Mouse (Mus musculus) embryonic facial prominence, embryonic 13.5 days (tissue): ENCODE data around the gene Olfr722. TPM values are rescaled to one million over a fixed set of nuclear protein-coding genes. Genes with fewer than 3 reads are reported as not detected.
"Not testable (repeated sequence)": the region's sequence is repeated elsewhere in the genome, so short reads cannot be mapped to it uniquely, and the experiment has no call there.

ENCODE experiments used
- ATAC-seq: fragments of 200-750 bp; cut with Nextera tagmentation; 2 replicates; pipeline ENCODE4 v1.8.0; 2017; ENCODE audit warnings: low read depth; ENCODE audit not compliant: insufficient number of reproducible peaks, insufficient read depth, low FRiP score, low TSS enrichment
- H3K27ac ChIP-seq: fragments of 300-500 bp; sonication (generic); 2 replicates; pipeline ENCODE4 v1.5.1; 2015; ENCODE audit warnings: moderate library complexity, mild to moderate bottlenecking, inconsistent platforms
- H3K27me3 ChIP-seq: fragments of 300-500 bp; sonication (generic); 2 replicates; pipeline ENCODE4 v1.6.1; 2015; ENCODE audit warnings: mild to moderate bottlenecking, inconsistent platforms
- H3K36me3 ChIP-seq: fragments of 300-500 bp; sonication (generic); 2 replicates; pipeline ENCODE4 v1.6.1; 2015; ENCODE audit warnings: mild to moderate bottlenecking, inconsistent platforms
- H3K4me1 ChIP-seq: fragments of 300-500 bp; sonication (generic); 2 replicates; pipeline ENCODE4 v1.6.1; 2015; ENCODE audit warnings: inconsistent platforms
- H3K4me2 ChIP-seq: fragments of 300-500 bp; sonication (generic); 2 replicates; pipeline ENCODE4 v1.6.1; 2015; ENCODE audit warnings: moderate library complexity, mild to moderate bottlenecking, inconsistent platforms
- H3K4me3 ChIP-seq: fragments of 300-500 bp; sonication (generic); 2 replicates; pipeline ENCODE4 v1.5.1; 2015; ENCODE audit warnings: mild to moderate bottlenecking, inconsistent platforms
- H3K9ac ChIP-seq: fragments of 300-500 bp; sonication (generic); 2 replicates; pipeline ENCODE4 v1.6.1; 2015; ENCODE audit warnings: mild to moderate bottlenecking, inconsistent platforms
- H3K9me3 ChIP-seq: fragments of 300-500 bp; sonication (generic); 2 replicates; pipeline ENCODE4 v1.6.1; 2016; ENCODE audit warnings: inconsistent platforms
- polyA plus RNA-seq: library from polyadenylated mRNA; unstranded; fragments of >200 nt; fragmentation: Nextera tagmentation; extraction: Ambion mirVana; gene quantifications from 2 replicates; pipeline ENCODE4 v1.2.1, GENCODE M21; 2015

Gene Olfr722
- not detected in 2 replicates for polyA plus RNA-seq

GRCm38 (mm10) chr14:49901899-49902298 is at the start of gene Olfr722:
Gene Olfr722, minus strand, starts transcription at chr14:49901999.
- ATAC-seq, result no peak
- no peaks in the 10 kb centered on the region for H3K4me1 ChIP-seq
- H3K27ac ChIP-seq, result no peak within 1 kb of the TSS
- no peaks in the 10 kb centered on the region for H3K27me3 ChIP-seq
- no peaks in the 10 kb centered on the region for H3K9me3 ChIP-seq
- no peak within 1 kb of the TSS for H3K9ac ChIP-seq
- no peak within 1 kb of the TSS for H3K4me3 ChIP-seq
- no peaks in the 10 kb centered on the region for H3K36me3 ChIP-seq
- H3K4me2 ChIP-seq, result no peak within 1 kb of the TSS

GRCm38 (mm10) chr14:49931687-49932086 is 29.9 kb upstream of the Olfr722 start, which contains the start of gene Olfr723:
Gene Olfr723, minus strand, starts transcription at chr14:49931787.
- H3K4me2 ChIP-seq, H3K9me3 ChIP-seq, H3K4me1 ChIP-seq, H3K9ac ChIP-seq, ATAC-seq, H3K36me3 ChIP-seq, H3K27ac ChIP-seq, H3K27me3 ChIP-seq, H3K4me3 ChIP-seq: not testable (repeated sequence)

DNA sequence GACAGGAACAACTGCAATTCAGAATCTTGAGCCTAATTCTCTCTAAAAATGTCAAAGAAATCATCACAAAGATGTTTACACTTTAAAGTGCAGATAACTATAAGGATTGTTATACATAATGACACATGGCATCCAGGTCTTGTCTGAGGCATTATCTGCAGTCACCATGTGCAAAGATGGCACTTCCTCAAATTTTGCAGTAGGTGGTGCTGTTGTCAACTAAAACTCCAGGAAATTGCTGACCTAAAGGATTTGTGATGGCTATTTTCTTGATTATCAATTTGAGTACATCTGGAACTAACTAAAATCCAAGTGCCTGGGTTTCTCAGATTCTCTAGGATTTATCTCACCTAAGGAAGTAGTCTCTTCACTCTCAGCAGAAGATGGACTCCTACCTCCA is 41.4 kb downstream of the Olfr722 start:
- Histone ChIP-seq H3K4me1 (no peaks in the 10 kb centered on the region), H3K27ac (no peak overlapping the region), H3K9me3 (no peaks in the 10 kb centered on the region), H3K27me3 (no peaks in the 10 kb centered on the region), H3K4me3 (no peak overlapping the region), H3K9ac (no peak overlapping the region), H3K36me3 (no peaks in the 10 kb centered on the region), H3K4me2 (no peak overlapping the region)
- ATAC-seq, result no peak

Other genes starting within 250 kb of the Olfr722 start
- 17.1 and 22.1 TPM in 2 replicates for gene Armh4, start 118.6 kb downstream of the Olfr722 start, polyA plus RNA-seq
- not detected in 2 replicates for gene Olfr723, start 29.8 kb upstream of the Olfr722 start, polyA plus RNA-seq
- gene Olfr724, start 61.3 kb upstream of the Olfr722 start, polyA plus RNA-seq, result not detected in 2 replicates
- not detected in 2 replicates for gene Olfr725, start 138.4 kb upstream of the Olfr722 start, polyA plus RNA-seq
- not detected in 2 replicates for gene Olfr726, start 189.0 kb upstream of the Olfr722 start, polyA plus RNA-seq
- not detected in 2 replicates for gene Olfr727, start 221.2 kb upstream of the Olfr722 start, polyA plus RNA-seq
- not detected in 2 replicates for gene Olfr728, start 240.7 kb upstream of the Olfr722 start, polyA plus RNA-seq